In the genomic region with DNA sequence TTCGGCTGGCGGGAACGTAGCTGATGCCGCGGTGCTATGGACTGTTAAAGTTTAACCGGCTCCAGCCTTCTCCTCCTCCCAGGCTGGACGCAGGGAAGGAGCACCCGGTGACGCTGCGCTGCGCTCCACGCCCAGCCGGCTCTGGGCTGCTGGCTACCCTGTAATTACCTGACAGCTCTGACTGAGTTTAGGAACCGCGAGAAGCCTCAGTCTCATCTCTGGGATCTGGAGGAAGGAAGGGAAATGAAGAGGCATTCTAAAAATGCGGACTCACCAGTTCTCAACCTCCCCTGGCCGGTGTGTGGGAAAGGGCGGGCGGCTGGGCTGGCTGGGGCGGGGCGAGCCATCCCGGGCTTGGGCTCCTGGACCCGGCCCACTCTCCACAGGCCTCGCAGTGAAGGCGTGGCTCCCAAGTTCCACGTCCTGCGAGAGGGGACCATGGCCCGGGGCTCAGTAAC, we compare ENCODE assay signal across 8 mouse cellular contexts. TPM values are rescaled to one million over a fixed set of nuclear protein-coding genes. Genes with fewer than 3 reads are reported as not detected.
A peak's percentile ranks its signal among the peaks of the same experiment; 100 is the strongest.
DNase-seq lines count a peak whose midpoint lies in the region; ATAC-seq and TF ChIP-seq lines count a peak whose summit lies in the region.

No protein-coding gene starts in this region.

- H3K4me1 ChIP-seq in ES-Bruce4 (ENCODE audit: control insufficient read depth, insufficient read depth, low read length): peaks cover 7% of the 10 kb centered on the region
- H3K4me1 ChIP-seq in lung, adult 2 months (ENCODE audit: control insufficient read depth, insufficient read depth, low read length): peaks cover 22% of the 10 kb centered on the region
- H3K4me1 ChIP-seq in stomach, embryonic 16.5 days (ENCODE audit: control insufficient read depth, insufficient read depth, low read length): peaks cover 56% of the 10 kb centered on the region

- 0 out of 2 replicates have a peak, but pooled peaks have one; percentile 51 for TF ChIP-seq EP300 in ES-Bruce4 (IDR thresholded peaks at IDR 0.05; ENCODE audit: insufficient read depth, low read depth, low read length)

- peak; percentile 57 to 79 for DNase-seq in heart, adult 18-20 months
- DNase-seq in kidney, adult 18-20 months: peak; percentile 86
- peak; percentile 68 for DNase-seq in lung, adult 2 months
- no peak for DNase-seq in left cerebral cortex, adult 18-20 months (ENCODE audit: low spot score in 2 of 2)
- DNase-seq in spleen, adult 12 weeks (ENCODE audit: low spot score): no peak

- no peaks in the 10 kb centered on the region for H3K9me3 ChIP-seq in ES-Bruce4 (replicated peaks; ENCODE audit: control insufficient read depth, insufficient read depth, low read length, poor library complexity, severe bottlenecking)
- no peaks in the 10 kb centered on the region for H3K9me3 ChIP-seq in stomach, embryonic 16.5 days (replicated peaks; ENCODE audit: control insufficient read depth, low read length)

- H3K36me3 ChIP-seq in ES-Bruce4 (ENCODE audit: control insufficient read depth, insufficient read depth, low read length, poor library complexity, severe bottlenecking): no peaks in the 10 kb centered on the region
- H3K36me3 ChIP-seq in stomach, embryonic 16.5 days (ENCODE audit: control insufficient read depth, insufficient read depth, low read length): no peaks in the 10 kb centered on the region

- no peaks in the 10 kb centered on the region for H3K27me3 ChIP-seq in ES-Bruce4 (ENCODE audit: control insufficient read depth, insufficient read depth, low read length, poor library complexity, severe bottlenecking)
- no peaks in the 10 kb centered on the region for H3K27me3 ChIP-seq in stomach, embryonic 16.5 days (ENCODE audit: control insufficient read depth, insufficient read depth, low read length)

- no peak for TF ChIP-seq POLR2A in ES-Bruce4 (IDR thresholded peaks at IDR 0.05; ENCODE audit: insufficient read depth, low read length)
- no peak for TF ChIP-seq POLR2A in lung, adult 2 months (IDR thresholded peaks at IDR 0.05; ENCODE audit: borderline replicate concordance, extremely low read depth, low read depth, low read length)

- H3K9ac ChIP-seq in ES-Bruce4 (ENCODE audit: low read depth, poor library complexity, severe bottlenecking): peak overlapping the region; percentile 53
- peak overlapping the region; percentile 47 for H3K9ac ChIP-seq in stomach, embryonic 16.5 days (ENCODE audit: low read length)

- H3K27ac ChIP-seq in ES-Bruce4 (ENCODE audit: insufficient read depth, low read length): peak overlapping the region; percentile 51
- peak overlapping the region; percentile 61; the same call in 1 of the 2 replicates for H3K27ac ChIP-seq in stomach, embryonic 16.5 days (ENCODE audit: low read length)

- peak overlapping the region; percentile 45 for H3K4me3 ChIP-seq in ES-Bruce4 (ENCODE audit: low read depth, low read length)
- H3K4me3 ChIP-seq in lung, adult 2 months (replicated peaks; ENCODE audit: extremely low read depth, low read depth, low read length): peak overlapping the region; percentile 21
- H3K4me3 ChIP-seq in stomach, embryonic 16.5 days (replicated peaks; ENCODE audit: low read length): peak overlapping the region; percentile 39

- peak overlapping the region; percentile 66 for H3K4me2 ChIP-seq in stomach, embryonic 16.5 days (ENCODE audit: low read depth, low read length)

- 30% methylated on average over 28 of the region's 28 CpGs for WGBS in lung, adult 2 months
- 3% methylated on average over 28 of the region's 28 CpGs for WGBS in stomach, embryonic 16.5 days

- TF ChIP-seq CTCF in ES-Bruce4 (IDR thresholded peaks at IDR 0.05; ENCODE audit: low read depth, low read length): no peak
- no peak for TF ChIP-seq CTCF in lung, adult 2 months (IDR thresholded peaks at IDR 0.05; ENCODE audit: insufficient read depth, low read length)

- peak; percentile 24 for ATAC-seq in common myeloid progenitor, adult 5-6 weeks (replicated peaks; ENCODE audit: low read depth, poor library complexity, severe bottlenecking)
- peak; percentile 66 for ATAC-seq in stomach, embryonic 16.5 days (ENCODE audit: insufficient read depth, low FRiP score)

RNA-seq across cellular contexts. Expression of a gene that starts 56.7 kb away (rescaled TPM):
- polyA plus RNA-seq in ES-Bruce4 (2011; ENCODE audit: insufficient read depth, insufficient read length, low read depth, missing spikeins): 15.9 and 16.1 TPM in 2 replicates
- total RNA-seq in common myeloid progenitor, adult 5-6 weeks (2017): 17.5 and 24.6 TPM in 2 replicates
- total RNA-seq in heart, adult 18-20 months (2021): 1 to 10 TPM; 4.8 to 5.1 TPM
- 18.4 and 20.0 TPM in 2 replicates for polyA plus RNA-seq in lung, adult 2 months (2012; rRNA removed)
- 21.2 TPM in 2 replicates for polyA plus RNA-seq in stomach, embryonic 16.5 days (2015; fragmentation: Nextera tagmentation; extraction: Ambion mirVana)
- total RNA-seq in left cerebral cortex, adult 18-20 months (2021): 10 to 100 TPM; 42.1 to 50.6 TPM

Comparison
In these comparisons a context has a peak if more than half of its experiments do, and no peak if none do; other contexts are left out.
1. DNase-seq: peak in heart, adult 18-20 months (2 of 2), kidney, adult 18-20 months (single experiment) and lung, adult 2 months (single experiment); none in left cerebral cortex, adult 18-20 months (0 of 2) and spleen, adult 12 weeks (single experiment).
2. Peak in every context shown above with its lines, with median percentiles within 50 percentile points of each other: H3K4me3 ChIP-seq.